Mouse (Mus musculus): ENCODE data around the gene Gdnf. TPM values are rescaled to one million over a fixed set of nuclear protein-coding genes. Genes with fewer than 3 reads are reported as not detected.

The Gdnf gene
- polyA plus RNA-seq, 1 experiment, result 2.8 TPM

DNA sequence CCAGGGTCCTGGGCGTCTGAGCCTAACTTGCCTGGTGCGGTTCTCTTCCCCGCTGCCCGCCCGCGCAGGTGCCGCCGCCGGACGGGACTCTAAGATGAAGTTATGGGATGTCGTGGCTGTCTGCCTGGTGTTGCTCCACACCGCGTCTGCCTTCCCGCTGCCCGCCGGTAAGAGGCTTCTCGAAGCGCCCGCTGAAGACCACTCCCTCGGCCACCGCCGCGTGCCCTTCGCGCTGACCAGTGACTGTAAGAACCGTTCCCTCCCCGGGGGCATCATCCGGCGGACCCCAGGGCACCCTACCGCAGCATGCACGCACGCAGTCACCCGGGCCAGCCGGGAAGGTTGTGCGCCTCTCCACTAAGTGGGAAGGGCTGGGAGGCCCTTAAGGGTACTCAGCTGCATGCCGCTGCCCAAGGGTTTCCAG is 4.9 kb downstream of the Gdnf start:
- Histone ChIP-seq H3K4me2 (ENCODE audit: low read depth) (no peak overlapping the region), H3K36me3 (ENCODE audit: control insufficient read depth, insufficient read depth) (no peaks in the 10 kb centered on the region), H3K27me3 (ENCODE audit: control insufficient read depth, insufficient read depth, insufficient read length) (no peaks in the 10 kb centered on the region), H3ac (ENCODE audit: control insufficient read depth, insufficient read length) (no peak overlapping the region), H3K79me2 (ENCODE audit: control insufficient read depth, insufficient read depth) (peaks cover 5% of the 10 kb centered on the region), H3K4me3 (no peak overlapping the region)
- TF ChIP-seq POLR2AphosphoS2 (IDR thresholded peaks at IDR 0.05; ENCODE audit: insufficient read length, low read depth) (no peak), POLR2A (IDR thresholded peaks at IDR 0.05; ENCODE audit: insufficient read length, low read depth) (no peak), E2F4 (IDR thresholded peaks at IDR 0.05; ENCODE audit: insufficient read depth) (no peak), MYOG (IDR thresholded peaks at IDR 0.05; ENCODE audit: control insufficient read depth in 1 of 3, insufficient read depth in 1 of 3, insufficient read length in 2 of 3, low read depth in 2 of 3) (no peak), TCF12 (IDR thresholded peaks at IDR 0.05; ENCODE audit: insufficient read depth, poor library complexity, severe bottlenecking) (no peak), MAX (IDR thresholded peaks at IDR 0.05; ENCODE audit: low read depth) (no peak), USF1 (IDR thresholded peaks at IDR 0.05; ENCODE audit: low read depth) (no peak), MYOD1 (IDR thresholded peaks at IDR 0.05; ENCODE audit: control insufficient read depth in 1 of 3, insufficient read length in 2 of 3, low read depth in 2 of 3) (no peak), REST (IDR thresholded peaks at IDR 0.05; ENCODE audit: insufficient read depth, insufficient read length) (no peak), SRF (IDR thresholded peaks at IDR 0.05; ENCODE audit: control insufficient read depth, insufficient read length, low read depth) (no peak), CEBPB (IDR thresholded peaks at IDR 0.05; ENCODE audit: insufficient read depth, poor library complexity, severe bottlenecking) (no peak), TCF3 (IDR thresholded peaks at IDR 0.05; ENCODE audit: insufficient read length, low read depth) (no peak)

GRCm38 (mm10) chr15:7823886-7824285 is 13.2 kb downstream of the Gdnf start:
- Histone ChIP-seq H3K4me3 (no peak overlapping the region), H3K79me2 (ENCODE audit: control insufficient read depth, insufficient read depth) (no peaks in the 10 kb centered on the region), H3K4me2 (ENCODE audit: low read depth) (no peak overlapping the region), H3K36me3 (ENCODE audit: control insufficient read depth, insufficient read depth) (no peaks in the 10 kb centered on the region), H3K27me3 (ENCODE audit: control insufficient read depth, insufficient read depth, insufficient read length) (no peaks in the 10 kb centered on the region), H3ac (ENCODE audit: control insufficient read depth, insufficient read length) (no peak overlapping the region)
- TF ChIP-seq TCF3 (IDR thresholded peaks at IDR 0.05; ENCODE audit: insufficient read length, low read depth) (no peak), MYOD1 (IDR thresholded peaks at IDR 0.05; ENCODE audit: control insufficient read depth in 1 of 3, insufficient read length in 2 of 3, low read depth in 2 of 3) (no peak), MAX (IDR thresholded peaks at IDR 0.05; ENCODE audit: low read depth) (no peak), MYOG (IDR thresholded peaks at IDR 0.05; ENCODE audit: control insufficient read depth in 1 of 3, insufficient read depth in 1 of 3, insufficient read length in 2 of 3, low read depth in 2 of 3) (no peak), E2F4 (IDR thresholded peaks at IDR 0.05; ENCODE audit: insufficient read depth) (no peak), POLR2A (IDR thresholded peaks at IDR 0.05; ENCODE audit: insufficient read length, low read depth) (no peak), REST (IDR thresholded peaks at IDR 0.05; ENCODE audit: insufficient read depth, insufficient read length) (no peak)

- Histone ChIP-seq H3K4me2 (ENCODE audit: low read depth) (no peak overlapping the region), H3ac (ENCODE audit: control insufficient read depth, insufficient read length) (no peak overlapping the region), H3K36me3 (ENCODE audit: control insufficient read depth, insufficient read depth) (no peaks in the 10 kb centered on the region), H3K4me3 (no peak overlapping the region), H3K79me2 (ENCODE audit: control insufficient read depth, insufficient read depth) (no peaks in the 10 kb centered on the region), H3K27me3 (ENCODE audit: control insufficient read depth, insufficient read depth, insufficient read length) (no peaks in the 10 kb centered on the region)
- TF ChIP-seq SRF (IDR thresholded peaks at IDR 0.05; ENCODE audit: control insufficient read depth, insufficient read length, low read depth) (no peak), TCF3 (IDR thresholded peaks at IDR 0.05; ENCODE audit: insufficient read length, low read depth) (no peak), TCF12 (IDR thresholded peaks at IDR 0.05; ENCODE audit: insufficient read depth, poor library complexity, severe bottlenecking) (no peak), POLR2A (IDR thresholded peaks at IDR 0.05; ENCODE audit: insufficient read length, low read depth) (no peak), MYOD1 (IDR thresholded peaks at IDR 0.05; ENCODE audit: control insufficient read depth in 1 of 3, insufficient read length in 2 of 3, low read depth in 2 of 3) (no peak), E2F4 (IDR thresholded peaks at IDR 0.05; ENCODE audit: insufficient read depth) (no peak), CEBPB (IDR thresholded peaks at IDR 0.05; ENCODE audit: insufficient read depth, poor library complexity, severe bottlenecking) (no peak), USF1 (IDR thresholded peaks at IDR 0.05; ENCODE audit: low read depth) (no peak), POLR2AphosphoS2 (IDR thresholded peaks at IDR 0.05; ENCODE audit: insufficient read length, low read depth) (no peak), REST (IDR thresholded peaks at IDR 0.05; ENCODE audit: insufficient read depth, insufficient read length) (no peak), MYOG (IDR thresholded peaks at IDR 0.05; ENCODE audit: control insufficient read depth in 1 of 3, insufficient read depth in 1 of 3, insufficient read length in 2 of 3, low read depth in 2 of 3) (no peak), MAX (IDR thresholded peaks at IDR 0.05; ENCODE audit: low read depth) (no peak)
Observed at GRCm38 (mm10) chr15:7825530-7825929, 14.9 kb downstream of the Gdnf start.

DNA sequence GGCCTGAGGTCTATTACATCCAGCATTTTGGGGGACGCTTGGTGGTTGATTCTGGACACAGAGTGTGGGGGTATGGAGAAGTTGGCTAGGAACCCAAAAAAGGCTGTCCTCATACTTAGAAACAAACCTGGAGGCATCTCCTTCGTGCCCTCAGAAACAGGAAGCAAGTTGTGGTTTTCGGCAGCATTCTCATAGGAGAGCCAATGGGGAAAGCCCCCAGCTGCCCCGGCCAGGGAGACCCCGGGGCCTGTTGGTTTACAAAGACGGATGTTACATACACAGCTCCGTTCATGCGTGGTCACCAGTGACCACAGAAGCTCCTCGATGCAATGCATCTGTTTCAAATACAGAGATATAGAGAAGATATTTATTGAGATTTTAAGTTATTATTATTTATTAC is 24.8 kb downstream of the Gdnf start:
- TF ChIP-seq TCF3 (IDR thresholded peaks at IDR 0.05; ENCODE audit: insufficient read length, low read depth) (no peak), E2F4 (IDR thresholded peaks at IDR 0.05; ENCODE audit: insufficient read depth) (no peak), MYOG (IDR thresholded peaks at IDR 0.05; ENCODE audit: control insufficient read depth in 1 of 3, insufficient read depth in 1 of 3, insufficient read length in 2 of 3, low read depth in 2 of 3) (no peak), POLR2A (IDR thresholded peaks at IDR 0.05; ENCODE audit: insufficient read length, low read depth) (no peak), MAX (IDR thresholded peaks at IDR 0.05; ENCODE audit: low read depth) (no peak), CEBPB (IDR thresholded peaks at IDR 0.05; ENCODE audit: insufficient read depth, poor library complexity, severe bottlenecking) (no peak)

More for the DNA sequence above, 24.8 kb downstream of the Gdnf start:
- peaks cover 5% of the 10 kb centered on the region for H3K36me3 ChIP-seq (ENCODE audit: control insufficient read depth, insufficient read depth)
- no peak overlapping the region for H3ac ChIP-seq (ENCODE audit: control insufficient read depth, insufficient read length)
- H3K4me2 ChIP-seq (ENCODE audit: low read depth), result no peak overlapping the region
- H3K27me3 ChIP-seq (ENCODE audit: control insufficient read depth, insufficient read depth, insufficient read length), result no peaks in the 10 kb centered on the region
- no peaks in the 10 kb centered on the region for H3K79me2 ChIP-seq (ENCODE audit: control insufficient read depth, insufficient read depth)
- no peak overlapping the region for H3K4me3 ChIP-seq
